Mouse (Mus musculus): Measurements from ENCODE around the gene Adprhl2. TPM values are rescaled to one million over a fixed set of nuclear protein-coding genes. Genes with fewer than 3 reads are reported as not detected.

Gene Adprhl2
- polyA plus RNA-seq, 1 experiment from 2014 or later: 26.1 TPM

DNA sequence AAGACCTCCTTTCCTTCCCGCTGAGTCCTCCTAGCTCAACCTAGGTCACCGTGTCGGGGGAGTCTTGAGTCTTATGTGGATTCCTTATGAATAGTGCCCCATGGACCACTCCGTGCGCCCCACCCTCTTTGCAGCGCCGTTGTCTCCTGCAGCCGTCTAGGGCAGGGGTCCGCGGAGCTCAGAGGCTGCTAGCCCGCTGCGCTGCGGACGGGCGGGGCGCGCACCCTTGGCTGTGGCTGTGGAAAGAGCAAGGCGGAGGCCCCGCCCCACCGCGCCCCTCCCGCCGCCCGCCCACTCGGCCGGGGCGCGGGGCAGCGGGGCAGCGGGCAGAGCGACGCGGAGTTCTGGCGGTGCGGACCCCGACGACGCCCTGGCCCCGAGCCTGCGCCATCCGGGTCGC is 35.0 kb downstream of the Adprhl2 start, which contains the start of gene Col8a2:
TSS of gene Col8a2 (plus strand) at position 302 of the 400 bp plus-strand sequence.
- ATAC-seq (ENCODE audit: low read depth): peak; percentile 35; the same call in 1 of the 2 replicates
- Histone ChIP-seq H3K4me1 (ENCODE audit: control insufficient read depth, low read depth, low read length) (peaks cover 2% of the 10 kb centered on the region), H3K27ac (ENCODE audit: low read length) (no peak within 1 kb of the TSS), H3K9ac (ENCODE audit: low read depth, low read length) (no peak within 1 kb of the TSS; the same call in 1 of the 2 replicates), H3K36me3 (ENCODE audit: control insufficient read depth, insufficient read depth) (no peaks in the 10 kb centered on the region), H3K4me3 (ENCODE audit: low read depth, low read length) (peak within 1 kb of the TSS; percentile 47), H3K4me2 (ENCODE audit: low read depth, low read length) (peak within 1 kb of the TSS; percentile 57), H3K9me3 (replicated peaks; ENCODE audit: control insufficient read depth, low read length) (no peaks in the 10 kb centered on the region), H3K27me3 (ENCODE audit: control insufficient read depth, insufficient read depth, low read depth, low read length) (peaks cover 40% of the 10 kb centered on the region)
- 4% methylated on average over 42 of the region's 42 CpGs for WGBS (ENCODE audit: insufficient replicate concordance)

DNA sequence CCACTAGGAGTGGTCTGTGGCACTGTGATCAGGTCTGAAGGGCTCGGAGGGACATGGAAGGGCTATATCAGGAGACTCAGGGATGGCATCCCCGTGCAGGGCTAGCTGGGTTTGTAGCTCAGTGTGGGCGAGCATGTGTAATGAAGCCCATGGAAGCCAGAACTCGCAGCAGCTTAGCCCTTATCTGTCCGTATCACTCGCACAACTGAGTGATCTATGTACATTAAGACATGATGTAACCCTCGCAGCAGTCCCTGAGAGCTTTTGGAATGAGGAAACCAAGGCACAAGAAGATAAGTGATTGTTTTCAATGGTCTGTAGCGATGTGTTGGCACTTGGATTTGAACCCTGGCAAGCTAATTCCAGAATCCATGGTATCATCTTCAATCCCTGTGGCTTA is 37.9 kb downstream of the Adprhl2 start:
- no peak for ATAC-seq (ENCODE audit: low read depth)
- Histone ChIP-seq H3K36me3 (ENCODE audit: control insufficient read depth, insufficient read depth) (no peaks in the 10 kb centered on the region), H3K27ac (ENCODE audit: low read length) (no peak overlapping the region), H3K4me1 (ENCODE audit: control insufficient read depth, low read depth, low read length) (peaks cover 2% of the 10 kb centered on the region), H3K9me3 (replicated peaks; ENCODE audit: control insufficient read depth, low read length) (no peaks in the 10 kb centered on the region), H3K9ac (ENCODE audit: low read depth, low read length) (no peak overlapping the region), H3K27me3 (ENCODE audit: control insufficient read depth, insufficient read depth, low read depth, low read length) (peaks cover 36% of the 10 kb centered on the region), H3K4me3 (ENCODE audit: low read depth, low read length) (no peak overlapping the region), H3K4me2 (ENCODE audit: low read depth, low read length) (no peak overlapping the region)
- 45% methylated on average over 8 of the region's 8 CpGs for WGBS (ENCODE audit: insufficient replicate concordance)

DNA sequence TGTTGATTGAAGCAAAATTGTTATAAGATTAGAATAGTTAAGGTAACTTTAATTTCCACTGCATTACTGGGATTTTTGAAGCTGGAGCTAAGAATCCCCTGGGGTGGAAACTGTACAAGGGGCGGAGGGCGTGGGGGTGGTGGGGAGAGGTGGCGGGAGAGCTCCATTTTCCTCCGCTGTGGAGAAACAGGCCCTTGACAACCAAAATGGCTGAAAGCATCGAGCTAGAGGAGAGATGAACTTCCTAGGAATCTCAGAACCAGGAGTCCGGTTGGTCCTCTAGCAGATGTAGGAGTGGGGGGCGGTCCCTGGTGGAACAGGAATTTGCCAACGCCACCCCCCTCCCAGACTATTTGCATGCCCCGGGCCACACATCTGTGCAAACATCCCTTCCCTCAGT is 39.8 kb downstream of the Adprhl2 start:
- WGBS (ENCODE audit: insufficient replicate concordance): 64% methylated on average over 9 of the region's 9 CpGs
- Histone ChIP-seq H3K27ac (ENCODE audit: low read length) (no peak overlapping the region), H3K4me2 (ENCODE audit: low read depth, low read length) (no peak overlapping the region), H3K4me1 (ENCODE audit: control insufficient read depth, low read depth, low read length) (peaks cover 2% of the 10 kb centered on the region), H3K27me3 (ENCODE audit: control insufficient read depth, insufficient read depth, low read depth, low read length) (peaks cover 17% of the 10 kb centered on the region), H3K4me3 (ENCODE audit: low read depth, low read length) (no peak overlapping the region), H3K9ac (ENCODE audit: low read depth, low read length) (no peak overlapping the region), H3K9me3 (replicated peaks; ENCODE audit: control insufficient read depth, low read length) (no peaks in the 10 kb centered on the region), H3K36me3 (ENCODE audit: control insufficient read depth, insufficient read depth) (no peaks in the 10 kb centered on the region)
- no peak for ATAC-seq (ENCODE audit: low read depth)

DNA sequence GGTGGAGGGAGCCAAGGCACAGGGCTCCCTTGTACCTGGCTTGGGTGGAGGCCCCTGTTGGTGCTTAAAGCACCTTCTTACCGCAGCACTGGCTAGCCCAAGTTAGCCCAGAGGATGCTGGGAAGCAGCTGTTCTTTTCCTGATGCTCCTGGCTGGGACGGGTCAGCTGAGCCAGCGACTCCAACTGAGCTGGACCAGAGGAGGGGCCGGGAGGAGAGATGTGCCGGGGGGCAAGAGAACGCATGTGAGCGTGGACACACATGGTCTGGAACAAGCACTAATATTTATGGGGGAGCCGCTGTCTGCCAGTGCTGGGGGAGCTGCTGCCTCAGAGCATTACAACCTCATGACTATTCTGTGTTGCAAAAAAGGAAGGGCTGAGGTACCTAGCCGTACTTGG is 42.5 kb downstream of the Adprhl2 start:
- Histone ChIP-seq H3K4me2 (ENCODE audit: low read depth, low read length) (no peak overlapping the region), H3K36me3 (ENCODE audit: control insufficient read depth, insufficient read depth) (no peaks in the 10 kb centered on the region), H3K9ac (ENCODE audit: low read depth, low read length) (no peak overlapping the region), H3K27ac (ENCODE audit: low read length) (no peak overlapping the region), H3K4me1 (ENCODE audit: control insufficient read depth, low read depth, low read length) (no peaks in the 10 kb centered on the region), H3K9me3 (replicated peaks; ENCODE audit: control insufficient read depth, low read length) (no peaks in the 10 kb centered on the region), H3K27me3 (ENCODE audit: control insufficient read depth, insufficient read depth, low read depth, low read length) (no peaks in the 10 kb centered on the region; the same call in 1 of the 2 replicates), H3K4me3 (ENCODE audit: low read depth, low read length) (no peak overlapping the region)
- no peak for ATAC-seq (ENCODE audit: low read depth)
- 72% methylated on average over 9 of the region's 9 CpGs for WGBS (ENCODE audit: insufficient replicate concordance)

DNA sequence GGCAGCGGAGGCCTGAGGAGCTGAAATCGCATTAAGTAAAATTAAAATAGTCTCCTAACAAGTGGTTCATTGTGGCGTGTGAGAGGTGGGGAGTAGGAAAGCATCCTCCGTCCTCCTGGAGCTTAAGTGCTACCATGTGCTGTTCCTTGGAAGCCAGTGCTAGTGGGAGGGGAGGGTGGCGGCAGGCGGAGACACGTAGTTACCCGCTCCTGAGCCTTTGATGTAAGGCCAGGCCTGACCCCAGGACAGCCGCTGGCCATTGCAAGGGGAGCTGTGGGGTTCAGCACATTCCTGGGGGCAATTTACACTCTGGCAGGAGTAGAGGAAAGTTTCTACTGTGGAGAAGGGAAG is 43.0 kb downstream of the Adprhl2 start:
- Histone ChIP-seq H3K9ac (ENCODE audit: low read depth, low read length) (no peak overlapping the region), H3K4me1 (ENCODE audit: control insufficient read depth, low read depth, low read length) (no peaks in the 10 kb centered on the region), H3K27ac (ENCODE audit: low read length) (no peak overlapping the region), H3K4me2 (ENCODE audit: low read depth, low read length) (no peak overlapping the region), H3K9me3 (replicated peaks; ENCODE audit: control insufficient read depth, low read length) (no peaks in the 10 kb centered on the region), H3K36me3 (ENCODE audit: control insufficient read depth, insufficient read depth) (no peaks in the 10 kb centered on the region), H3K27me3 (ENCODE audit: control insufficient read depth, insufficient read depth, low read depth, low read length) (no peaks in the 10 kb centered on the region), H3K4me3 (ENCODE audit: low read depth, low read length) (no peak overlapping the region)
- WGBS (ENCODE audit: insufficient replicate concordance): 58% methylated on average over 9 of the region's 9 CpGs
- no peak for ATAC-seq (ENCODE audit: low read depth)

DNA sequence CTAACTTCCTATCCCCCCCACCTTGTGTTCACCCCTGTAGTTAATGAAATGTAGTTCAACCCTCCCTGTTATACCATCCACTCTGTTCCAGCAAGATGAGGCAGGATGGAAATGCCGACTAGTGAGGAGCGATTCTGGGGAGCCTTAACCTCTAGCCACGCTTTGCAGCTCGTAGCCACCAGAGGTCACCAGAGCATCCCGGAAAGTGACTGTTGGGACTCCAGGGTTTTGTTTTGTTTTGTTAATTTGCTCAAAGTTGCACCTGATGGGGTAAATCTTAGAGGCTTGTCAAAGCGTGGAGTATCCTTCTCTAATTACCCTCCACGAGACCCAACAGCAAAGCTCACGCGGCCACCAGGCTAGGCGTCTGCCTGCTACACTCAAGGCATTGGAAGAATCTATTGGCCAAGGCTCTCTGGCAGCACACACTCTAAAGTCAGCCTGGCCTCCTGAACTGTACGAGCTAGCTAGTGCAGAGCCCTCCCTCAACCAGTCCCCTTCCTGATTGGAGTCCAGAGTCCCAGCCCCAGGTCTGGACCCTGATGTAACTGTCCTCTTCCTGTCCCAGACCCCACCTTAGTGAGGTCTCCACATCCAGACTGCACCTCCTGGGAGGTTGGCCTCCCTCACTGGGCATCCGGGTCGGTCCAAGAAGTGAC is 43.5 kb downstream of the Adprhl2 start:
- Histone ChIP-seq H3K4me2 (ENCODE audit: low read depth, low read length) (no peak overlapping the region), H3K9me3 (replicated peaks; ENCODE audit: control insufficient read depth, low read length) (no peaks in the 10 kb centered on the region), H3K9ac (ENCODE audit: low read depth, low read length) (no peak overlapping the region), H3K36me3 (ENCODE audit: control insufficient read depth, insufficient read depth) (no peaks in the 10 kb centered on the region), H3K4me1 (ENCODE audit: control insufficient read depth, low read depth, low read length) (no peaks in the 10 kb centered on the region), H3K27me3 (ENCODE audit: control insufficient read depth, insufficient read depth, low read depth, low read length) (no peaks in the 10 kb centered on the region), H3K4me3 (ENCODE audit: low read depth, low read length) (no peak overlapping the region), H3K27ac (ENCODE audit: low read length) (no peak overlapping the region)
- 0 out of 2 replicates have a peak, but pooled peaks have one; percentile 16 for ATAC-seq (ENCODE audit: low read depth)
- WGBS (ENCODE audit: insufficient replicate concordance): 15% methylated on average over 13 of the region's 13 CpGs

DNA sequence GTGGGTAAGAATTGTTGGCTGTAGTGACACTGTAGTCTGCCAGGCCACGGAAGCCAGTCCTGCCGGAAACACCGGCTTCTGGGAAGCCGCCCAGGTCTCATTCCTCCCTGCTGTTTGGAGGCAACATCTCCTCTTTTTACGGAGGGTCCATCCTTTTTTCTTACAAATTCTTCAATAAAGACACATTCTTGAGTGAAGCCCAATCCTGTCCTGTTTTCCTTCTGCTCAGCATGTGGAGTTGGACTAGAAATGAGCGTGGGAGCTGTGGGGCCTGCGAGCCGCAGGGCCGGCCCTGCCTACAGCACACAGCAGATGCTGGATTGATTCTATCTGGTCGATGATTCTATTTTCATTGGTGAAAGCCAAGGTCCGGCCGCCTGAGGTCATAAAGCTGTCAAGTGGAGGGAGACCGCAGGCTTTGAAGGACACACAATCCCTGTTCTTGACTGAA is 45.8 kb downstream of the Adprhl2 start:
- H3K4me2 ChIP-seq (ENCODE audit: low read depth, low read length): no peak overlapping the region
- no peak overlapping the region for H3K27ac ChIP-seq (ENCODE audit: low read length)
- 84% methylated on average over 13 of the region's 13 CpGs for WGBS (ENCODE audit: insufficient replicate concordance)
- H3K4me1 ChIP-seq (ENCODE audit: control insufficient read depth, low read depth, low read length): no peaks in the 10 kb centered on the region
- no peaks in the 10 kb centered on the region for H3K9me3 ChIP-seq (replicated peaks; ENCODE audit: control insufficient read depth, low read length)
- no peaks in the 10 kb centered on the region for H3K27me3 ChIP-seq (ENCODE audit: control insufficient read depth, insufficient read depth, low read depth, low read length)
- no peak overlapping the region for H3K9ac ChIP-seq (ENCODE audit: low read depth, low read length)
- no peaks in the 10 kb centered on the region for H3K36me3 ChIP-seq (ENCODE audit: control insufficient read depth, insufficient read depth)
- ATAC-seq (ENCODE audit: low read depth): no peak
- H3K4me3 ChIP-seq (ENCODE audit: low read depth, low read length): no peak overlapping the region

DNA sequence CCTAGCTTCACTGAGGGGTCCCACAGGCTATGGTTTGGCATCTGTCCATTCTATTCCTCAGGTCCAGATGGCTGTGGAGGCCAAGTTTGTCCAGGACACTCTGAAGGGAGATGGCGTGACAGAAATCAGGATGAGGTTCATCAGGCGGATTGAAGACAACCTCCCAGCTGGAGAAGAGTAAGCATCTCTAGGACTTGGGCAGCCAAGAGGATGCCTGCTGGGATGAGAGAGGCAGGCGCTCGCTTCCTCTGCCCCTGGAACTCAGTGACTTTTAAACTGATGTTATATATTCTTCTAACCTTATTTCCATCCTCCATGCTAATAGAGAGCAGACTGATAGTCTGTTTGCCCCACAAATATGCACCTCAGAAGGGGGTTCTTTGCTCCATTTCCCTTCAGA is 46.4 kb downstream of the Adprhl2 start:
- no peaks in the 10 kb centered on the region for H3K4me1 ChIP-seq (ENCODE audit: control insufficient read depth, low read depth, low read length)
- no peaks in the 10 kb centered on the region for H3K36me3 ChIP-seq (ENCODE audit: control insufficient read depth, insufficient read depth)
- H3K9me3 ChIP-seq (replicated peaks; ENCODE audit: control insufficient read depth, low read length): no peaks in the 10 kb centered on the region
- H3K9ac ChIP-seq (ENCODE audit: low read depth, low read length): no peak overlapping the region
- no peak overlapping the region for H3K4me2 ChIP-seq (ENCODE audit: low read depth, low read length)
- ATAC-seq (ENCODE audit: low read depth): no peak
- H3K27ac ChIP-seq (ENCODE audit: low read length): no peak overlapping the region
- no peaks in the 10 kb centered on the region for H3K27me3 ChIP-seq (ENCODE audit: control insufficient read depth, insufficient read depth, low read depth, low read length)
- no peak overlapping the region for H3K4me3 ChIP-seq (ENCODE audit: low read depth, low read length)
- 72% methylated on average over 4 of the region's 4 CpGs for WGBS (ENCODE audit: insufficient replicate concordance)

DNA sequence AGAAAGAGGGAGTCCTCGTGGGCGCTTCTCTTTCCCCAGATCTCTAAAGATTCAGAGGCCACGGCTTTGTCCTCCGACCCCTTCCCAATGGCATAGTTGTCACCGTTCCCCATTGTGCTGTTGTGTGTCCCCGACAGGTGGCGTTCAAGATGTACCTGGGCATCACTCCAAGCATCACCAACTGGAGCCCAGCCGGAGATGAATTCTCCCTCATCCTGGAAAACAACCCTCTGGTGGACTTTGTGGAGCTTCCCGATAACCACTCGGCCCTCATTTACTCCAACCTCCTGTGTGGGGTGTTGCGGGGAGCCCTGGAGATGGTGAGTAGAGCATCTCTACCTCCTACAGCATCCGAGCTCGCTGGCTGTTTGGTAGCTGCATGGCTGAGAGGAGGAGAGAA is 47.8 kb downstream of the Adprhl2 start:
- H3K4me2 ChIP-seq (ENCODE audit: low read depth, low read length): no peak overlapping the region
- no peaks in the 10 kb centered on the region for H3K4me1 ChIP-seq (ENCODE audit: control insufficient read depth, low read depth, low read length)
- WGBS (ENCODE audit: insufficient replicate concordance): 76% methylated on average over 13 of the region's 13 CpGs
- H3K36me3 ChIP-seq (ENCODE audit: control insufficient read depth, insufficient read depth): no peaks in the 10 kb centered on the region
- no peak overlapping the region for H3K9ac ChIP-seq (ENCODE audit: low read depth, low read length)
- ATAC-seq (ENCODE audit: low read depth): no peak
- no peaks in the 10 kb centered on the region for H3K9me3 ChIP-seq (replicated peaks; ENCODE audit: control insufficient read depth, low read length)
- H3K27ac ChIP-seq (ENCODE audit: low read length): no peak overlapping the region
- no peaks in the 10 kb centered on the region for H3K27me3 ChIP-seq (ENCODE audit: control insufficient read depth, insufficient read depth, low read depth, low read length)
- no peak overlapping the region for H3K4me3 ChIP-seq (ENCODE audit: low read depth, low read length)

Measured in liver, embryonic 16.5 days (tissue).